Mouse (Mus musculus) adrenal gland, adult 18-20 months (tissue): ENCODE results near the gene Sqstm1. TPM values are rescaled to one million over a fixed set of nuclear protein-coding genes. Genes with fewer than 3 reads are reported as not detected.
A peak's percentile ranks its signal among the peaks of the same experiment; 100 is the strongest.

Source experiments
- DNase-seq, 2 experiments: peaks; one replicate each; pipeline ENCODE4 v3.0.0; 2021 to 2022; ENCODE audit warnings: low spot score in 2 of 2
- long read RNA-seq, 2 experiments: library from polyadenylated mRNA; stranded (forward); transcript quantifications; one replicate each; pipeline ENCODE4 v2.0.0; 2021
- total RNA-seq, 2 experiments: library from RNA; stranded (reverse); gene quantifications; 1 replicate in 1 of 2; 2 replicates in 1 of 2; pipeline ENCODE4 v1.2.3; 2021

Sqstm1 gene
- 100 to 1,000 TPM; 715 to 956 TPM for total RNA-seq
- long read RNA-seq, experiment 1, transcript Sqstm1-201 (8 exons, 2,673 nt), result minor isoform, 91 of 420 reads
- long read RNA-seq, experiment 1, transcript Sqstm1-202 (8 exons, 2,037 nt), result major isoform, 260 of 420 reads
- long read RNA-seq, experiment 1, partial matches to known transcripts, result 53 of 420 reads
- long read RNA-seq, experiment 1, other reads (novel, unspliced or antisense), result 16 of 420 reads
- long read RNA-seq, experiment 2, transcript Sqstm1-201 (8 exons, 2,673 nt), result minor isoform, 306 of 1,877 reads
- long read RNA-seq, experiment 2, transcript Sqstm1-202 (8 exons, 2,037 nt), result major isoform, 965 of 1,877 reads
- long read RNA-seq, experiment 2, partial matches to known transcripts, result 533 of 1,877 reads
- long read RNA-seq, experiment 2, other reads (novel, unspliced or antisense), result 72 of 1,877 reads

- DNase-seq, result peak; percentile 93 to 94
These were observed at the start of gene Sqstm1, which contains the start of gene Mgat4b for GRCm38 (mm10) chr11:50210505-50211151. Gene Sqstm1, minus strand, starts transcription at chr11:50210827. Gene Mgat4b, plus strand, starts transcription at chr11:50210890.

- DNase-seq, result no peak
These were observed 47.7 kb upstream of the Sqstm1 start for GRCm38 (mm10) chr11:50258310-50258709.

- no peak for DNase-seq
These were observed 46.0 kb upstream of the Sqstm1 start for GRCm38 (mm10) chr11:50256615-50257014.

GRCm38 (mm10) chr11:50254010-50254580 is 43.5 kb upstream of the Sqstm1 start:
- DNase-seq, result no peak

- no peak for DNase-seq
These were observed 42.8 kb upstream of the Sqstm1 start for GRCm38 (mm10) chr11:50253393-50253792.

- DNase-seq, result no peak
These were observed 42.1 kb upstream of the Sqstm1 start for GRCm38 (mm10) chr11:50252684-50253265.

GRCm38 (mm10) chr11:50252166-50252565 is 41.5 kb upstream of the Sqstm1 start:
- no peak for DNase-seq

- no peak for DNase-seq
These were observed 38.0 kb upstream of the Sqstm1 start for GRCm38 (mm10) chr11:50248473-50249171.

GRCm38 (mm10) chr11:50245269-50245668 is 34.6 kb upstream of the Sqstm1 start:
- DNase-seq, result no peak

GRCm38 (mm10) chr11:50243926-50244325 is 33.3 kb upstream of the Sqstm1 start:
- DNase-seq, result no peak

- no peak for DNase-seq
These were observed 29.7 kb upstream of the Sqstm1 start for GRCm38 (mm10) chr11:50240235-50240911.

GRCm38 (mm10) chr11:50238821-50239791 is 28.5 kb upstream of the Sqstm1 start:
- no peak for DNase-seq

GRCm38 (mm10) chr11:50238324-50238723 is 27.7 kb upstream of the Sqstm1 start, which contains the start of gene Ltc4s:
Gene Ltc4s, minus strand, starts transcription at chr11:50238616.
- DNase-seq, result no peak

- no peak for DNase-seq
These were observed 26.6 kb upstream of the Sqstm1 start for GRCm38 (mm10) chr11:50236937-50237835.

- peak; percentile 85 to 89 for DNase-seq
These were observed 25.9 kb upstream of the Sqstm1 start for GRCm38 (mm10) chr11:50236540-50236936.

- no peak for DNase-seq
These were observed 24.0 kb upstream of the Sqstm1 start for GRCm38 (mm10) chr11:50234606-50235005.

GRCm38 (mm10) chr11:50233993-50234392 is 23.4 kb upstream of the Sqstm1 start:
- no peak for DNase-seq

- DNase-seq, result no peak
These were observed 22.4 kb upstream of the Sqstm1 start for GRCm38 (mm10) chr11:50233022-50233421.
